Mouse (Mus musculus) CD4-positive helper T cell, adult 2 months (primary cell): ENCODE measurements at regions not wholly inside any gene's neighbourhood (a gene's known extent, or its start where the extent isn't known, plus 50 kb on each side); places are given as distances from the start of the nearest gene placed in this dataset.

Experiments
- DNase-seq: peaks from one replicate; pipeline ENCODE4 v3.0.0-alpha.2; 2012; ENCODE audit warnings: low read depth, missing footprints, low spot score

GRCm38 (mm10) chr17:4940589-4940988, 53.5 kb upstream of the Arid1b start:
- no peak for DNase-seq

- DNase-seq: no peak
Observed at GRCm38 (mm10) chr17:4941286-4941800, 52.8 kb upstream of the Arid1b start.

DNA sequence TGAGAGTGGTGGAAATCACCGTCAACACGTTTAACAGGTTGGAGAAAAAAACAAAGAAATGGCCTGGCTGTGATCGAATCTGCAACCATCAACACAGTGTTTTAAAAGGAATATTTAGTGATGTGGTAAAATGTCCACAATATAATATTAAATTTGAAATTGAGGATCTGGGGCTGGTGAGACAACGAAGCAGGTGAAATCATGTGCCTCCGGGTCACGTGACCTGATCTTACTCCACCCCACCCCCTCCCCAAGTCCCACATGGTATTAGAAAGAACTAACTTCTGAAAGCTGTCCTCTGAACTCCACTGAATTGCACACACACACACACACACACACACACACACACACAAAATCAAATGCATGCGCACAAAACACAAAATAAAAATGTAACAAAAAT, 51.3 kb upstream of the Arid1b start:
- DNase-seq: no peak
